Mouse (Mus musculus) midbrain, embryonic 16.5 days (tissue): ENCODE results near the gene Hsd17b14. TPM values are rescaled to one million over a fixed set of nuclear protein-coding genes. Genes with fewer than 3 reads are reported as not detected.

Experiments
- ATAC-seq: fragments of 200-750 bp; cut with Nextera tagmentation; 2 replicates; pipeline ENCODE4 v1.8.0; 2017; ENCODE audit warnings: moderate TSS enrichment
- H3K27ac ChIP-seq: fragments of 300-500 bp; sonication (generic); 2 replicates; pipeline ENCODE4 v1.5.1; 2014; ENCODE audit warnings: mild to moderate bottlenecking, low read length, mixed read lengths
- H3K27me3 ChIP-seq: fragments of 300-500 bp; sonication (generic); 2 replicates; pipeline ENCODE4 v1.6.1; 2014; ENCODE audit warnings: low read depth, low read length, mixed read lengths; ENCODE audit not compliant: control insufficient read depth, insufficient read depth
- H3K36me3 ChIP-seq: fragments of 300-500 bp; sonication (generic); 2 replicates; pipeline ENCODE4 v1.6.1; 2014; ENCODE audit warnings: mild to moderate bottlenecking, low read length, moderate library complexity, mixed read lengths; ENCODE audit not compliant: control insufficient read depth, insufficient read depth
- H3K4me1 ChIP-seq: fragments of 300-500 bp; sonication (generic); 2 replicates; pipeline ENCODE4 v1.6.1; 2014; ENCODE audit warnings: mild to moderate bottlenecking, low read length, mixed read lengths; ENCODE audit not compliant: control insufficient read depth, insufficient read depth
- H3K4me2 ChIP-seq: fragments of 300-500 bp; sonication (generic); 2 replicates; pipeline ENCODE4 v1.6.1; 2014; ENCODE audit warnings: mild to moderate bottlenecking, low read length, mixed read lengths
- H3K4me3 ChIP-seq: fragments of 300-500 bp; sonication (generic); 2 replicates; pipeline ENCODE4 v1.5.1; 2014; ENCODE audit warnings: low read depth, mild to moderate bottlenecking, low read length, moderate library complexity, mixed read lengths
- H3K9ac ChIP-seq: fragments of 300-500 bp; sonication (generic); 2 replicates; pipeline ENCODE4 v1.6.1; 2014; ENCODE audit warnings: low read depth, low read length, mixed read lengths
- H3K9me3 ChIP-seq: fragments of 300-500 bp; sonication (generic); replicated peaks from 2 replicates; pipeline ENCODE4 v1.6.1; 2014; ENCODE audit warnings: mild to moderate bottlenecking, low read length, mixed read lengths; ENCODE audit not compliant: control insufficient read depth, poor library complexity, severe bottlenecking
- WGBS: fragments of 180-500 bp; shearing (Covaris S2); extraction: QIAGEN DNeasy Blood & Tissue Kit; methylation state at CpG from one replicate; pipeline ENCODE4 v1.1.7; 2014; 5-methylcytosine and 5-hydroxymethylcytosine counted together
- polyA plus RNA-seq: library from polyadenylated mRNA; unstranded; fragments of >200 nt; fragmentation: Nextera tagmentation; extraction: Ambion mirVana; gene quantifications from 2 replicates; pipeline ENCODE4 v1.2.1, GENCODE M21; 2015

The Hsd17b14 gene
- polyA plus RNA-seq, 1 experiment from 2014 or later = 0.21 TPM

- no peak overlapping the region for H3K4me2 ChIP-seq
- H3K36me3 ChIP-seq = no peaks in the 10 kb centered on the region
Observed at GRCm38 (mm10) chr7:45590874-45591273, 36.2 kb downstream of the Hsd17b14 start.

GRCm38 (mm10) chr7:45591880-45592279 is 37.2 kb downstream of the Hsd17b14 start:
- Histone ChIP-seq H3K36me3 (no peaks in the 10 kb centered on the region), H3K27me3 (no peaks in the 10 kb centered on the region), H3K4me2 (no peak overlapping the region), H3K9me3 (no peaks in the 10 kb centered on the region), H3K4me3 (no peak overlapping the region), H3K9ac (no peak overlapping the region), H3K27ac (no peak overlapping the region), H3K4me1 (no peaks in the 10 kb centered on the region; the same call in 1 of the 2 replicates)
- 76% methylated on average over 7 of the region's 7 CpGs for WGBS
- ATAC-seq = no peak

More at GRCm38 (mm10) chr7:45590874-45591273, 36.2 kb downstream of the Hsd17b14 start:
- H3K9ac ChIP-seq = no peak overlapping the region
- ATAC-seq = no peak
- no peaks in the 10 kb centered on the region for H3K27me3 ChIP-seq
- H3K27ac ChIP-seq = no peak overlapping the region
- H3K9me3 ChIP-seq = no peaks in the 10 kb centered on the region
- no peaks in the 10 kb centered on the region; the same call in 1 of the 2 replicates for H3K4me1 ChIP-seq
- no peak overlapping the region for H3K4me3 ChIP-seq
- 56% methylated on average over 3 of the region's 3 CpGs for WGBS

DNA sequence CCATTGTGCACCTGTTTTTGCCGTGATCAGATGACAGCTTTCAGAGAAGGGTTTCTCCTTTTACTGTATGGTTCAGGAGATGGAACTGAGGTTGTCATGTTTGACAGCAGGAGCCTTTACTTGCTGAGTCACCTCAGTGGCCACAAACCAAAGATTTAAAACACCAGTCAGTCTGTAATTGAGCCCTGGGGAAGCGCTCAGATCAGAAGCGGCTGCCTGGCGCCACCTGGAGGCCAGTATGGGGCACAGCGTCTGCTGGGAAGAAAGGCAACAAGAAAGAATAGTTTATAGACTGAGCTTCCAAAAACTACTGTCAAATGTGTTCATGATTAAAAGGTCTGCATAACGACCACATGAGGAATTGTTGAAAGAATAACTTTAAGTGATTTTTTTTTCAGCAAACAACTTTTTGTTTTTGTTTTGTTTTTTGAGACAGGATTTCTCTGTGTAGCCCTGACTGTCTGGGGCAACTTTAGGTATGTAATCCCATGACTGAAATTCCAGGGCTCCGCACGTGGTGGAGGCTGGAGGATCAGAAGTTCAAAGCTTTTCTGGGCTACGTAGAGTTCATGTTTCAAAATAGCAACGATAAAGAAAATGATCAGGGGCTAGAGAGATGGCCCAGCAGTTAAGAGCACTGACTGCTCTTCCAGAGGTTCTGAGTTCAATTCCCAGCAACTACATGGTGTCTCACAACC is 38.6 kb downstream of the Hsd17b14 start:
- H3K27me3 ChIP-seq = no peaks in the 10 kb centered on the region
- H3K4me2 ChIP-seq = no peak overlapping the region
- no peak overlapping the region for H3K4me3 ChIP-seq
- no peak overlapping the region for H3K9ac ChIP-seq
- no peaks in the 10 kb centered on the region for H3K9me3 ChIP-seq
- 27% methylated on average over 10 of the region's 10 CpGs for WGBS
- ATAC-seq = no peak
- H3K36me3 ChIP-seq = no peaks in the 10 kb centered on the region
- no peak overlapping the region for H3K27ac ChIP-seq
- H3K4me1 ChIP-seq = no peaks in the 10 kb centered on the region; the same call in 1 of the 2 replicates

DNA sequence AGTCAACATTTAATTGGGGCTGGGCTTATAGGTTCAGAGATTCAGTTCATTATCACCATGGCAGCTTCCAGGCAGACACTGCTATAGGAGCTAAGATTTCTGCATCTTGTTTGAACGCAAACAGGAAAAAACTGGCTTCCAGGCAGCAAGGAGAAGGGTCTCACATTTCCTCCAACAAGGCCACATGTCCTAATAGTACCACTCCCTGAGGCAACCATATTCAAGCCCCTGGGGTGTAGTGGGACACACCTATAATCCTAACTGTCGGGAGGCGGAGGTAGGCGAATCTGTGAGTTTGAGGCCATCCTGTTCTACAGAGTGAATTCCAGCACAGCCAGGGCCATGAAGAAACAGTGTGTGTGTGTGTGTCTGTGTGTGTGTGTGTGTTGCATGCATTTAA is 40.5 kb downstream of the Hsd17b14 start:
- Histone ChIP-seq H3K36me3 (no peaks in the 10 kb centered on the region), H3K4me1 (no peaks in the 10 kb centered on the region), H3K9ac (no peak overlapping the region), H3K4me3 (no peak overlapping the region), H3K4me2 (no peak overlapping the region), H3K27ac (no peak overlapping the region), H3K9me3 (no peaks in the 10 kb centered on the region), H3K27me3 (no peaks in the 10 kb centered on the region)
- no peak for ATAC-seq
- 80% methylated on average over 4 of the region's 4 CpGs for WGBS

GRCm38 (mm10) chr7:45596107-45596506 is 41.4 kb downstream of the Hsd17b14 start:
- H3K9ac ChIP-seq = no peak overlapping the region
- 70% methylated on average over 1 of the region's 1 CpGs for WGBS
- H3K4me3 ChIP-seq = no peak overlapping the region
- no peak overlapping the region for H3K4me2 ChIP-seq
- no peak overlapping the region for H3K27ac ChIP-seq
- no peaks in the 10 kb centered on the region for H3K4me1 ChIP-seq
- no peak for ATAC-seq
- no peaks in the 10 kb centered on the region for H3K9me3 ChIP-seq
- no peaks in the 10 kb centered on the region for H3K27me3 ChIP-seq
- H3K36me3 ChIP-seq = no peaks in the 10 kb centered on the region

DNA sequence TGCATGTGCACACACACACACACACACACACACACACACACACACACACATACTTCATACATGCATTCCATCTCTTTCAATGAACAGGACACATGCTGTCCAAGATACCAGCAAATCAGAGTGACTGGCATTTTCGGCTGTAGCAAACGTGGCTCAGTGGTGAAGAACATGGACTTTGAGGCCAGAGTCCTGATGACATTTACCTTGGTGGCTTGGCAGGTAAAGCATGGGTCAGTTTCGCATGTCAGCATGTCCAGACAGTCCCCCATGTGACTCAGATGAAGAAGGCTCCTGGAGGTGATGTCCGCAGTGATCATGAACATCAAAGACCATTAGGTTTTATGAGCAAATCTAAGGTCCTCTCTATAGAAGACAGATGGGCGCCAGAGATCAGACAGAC is 42.3 kb downstream of the Hsd17b14 start:
- no peak for ATAC-seq
- Histone ChIP-seq H3K27me3 (no peaks in the 10 kb centered on the region), H3K4me3 (no peak overlapping the region), H3K4me2 (no peak overlapping the region), H3K9me3 (no peaks in the 10 kb centered on the region), H3K27ac (no peak overlapping the region), H3K9ac (no peak overlapping the region), H3K36me3 (no peaks in the 10 kb centered on the region), H3K4me1 (no peaks in the 10 kb centered on the region)
- WGBS = 91% methylated on average over 5 of the region's 5 CpGs

- no peak overlapping the region for H3K27ac ChIP-seq
- no peak overlapping the region for H3K4me2 ChIP-seq
- no peaks in the 10 kb centered on the region for H3K36me3 ChIP-seq
- no peaks in the 10 kb centered on the region for H3K27me3 ChIP-seq
- no peaks in the 10 kb centered on the region for H3K9me3 ChIP-seq
- H3K4me3 ChIP-seq = no peak overlapping the region
- H3K4me1 ChIP-seq = no peaks in the 10 kb centered on the region
- no peak overlapping the region for H3K9ac ChIP-seq
- no peak for ATAC-seq
- WGBS = 90% methylated on average over 6 of the region's 6 CpGs
Observed at GRCm38 (mm10) chr7:45597527-45597926, 42.8 kb downstream of the Hsd17b14 start.

DNA sequence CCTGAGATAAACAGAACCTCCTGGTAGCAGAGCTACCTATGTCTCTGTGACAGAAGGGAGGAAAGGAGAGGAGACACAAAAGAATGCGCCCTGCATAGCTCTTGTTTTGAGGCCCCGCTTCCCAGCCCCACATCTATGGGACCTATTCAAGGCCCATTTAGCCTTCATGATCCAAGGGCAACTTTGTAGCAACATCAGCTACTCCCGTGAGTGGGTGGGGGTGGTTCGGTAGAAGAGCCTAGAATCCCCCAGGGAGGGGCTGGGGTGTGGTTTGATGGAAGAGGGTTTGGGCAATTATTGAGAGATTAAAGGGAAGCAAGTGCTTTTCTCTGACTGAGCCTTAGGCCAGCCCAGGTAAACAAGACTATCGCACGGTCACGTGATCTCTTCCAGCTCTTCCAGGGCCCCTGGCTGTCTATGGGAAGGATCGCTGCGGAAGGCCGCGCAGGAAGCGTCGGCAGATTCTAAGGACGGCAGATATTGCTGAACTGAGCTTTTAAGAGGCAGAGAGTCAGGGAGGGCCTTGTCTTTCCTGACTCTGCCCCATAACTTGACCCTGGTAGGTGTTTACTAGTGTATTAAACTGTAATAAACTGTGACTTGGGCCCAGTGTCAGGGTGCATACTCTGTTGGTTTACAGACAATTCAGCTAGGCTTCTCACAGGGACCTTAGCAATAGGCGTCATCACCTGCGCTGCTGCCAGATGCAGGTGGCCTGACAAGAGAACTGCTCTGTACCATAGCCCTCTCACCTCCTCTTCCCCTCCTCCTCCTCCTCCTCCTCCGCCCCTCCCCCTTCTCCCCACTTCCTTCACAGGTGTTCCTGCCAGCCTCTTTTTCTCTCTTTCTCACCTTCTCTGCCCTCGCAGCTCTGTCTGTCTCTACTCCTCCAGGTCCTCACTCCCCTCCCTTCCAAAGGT is 44.5 kb downstream of the Hsd17b14 start:
- no peaks in the 10 kb centered on the region for H3K4me1 ChIP-seq
- no peak for ATAC-seq
- H3K9me3 ChIP-seq = no peaks in the 10 kb centered on the region
- no peak overlapping the region for H3K4me3 ChIP-seq
- H3K27ac ChIP-seq = no peak overlapping the region
- no peaks in the 10 kb centered on the region for H3K27me3 ChIP-seq
- 48% methylated on average over 18 of the region's 18 CpGs for WGBS
- H3K4me2 ChIP-seq = no peak overlapping the region
- H3K9ac ChIP-seq = no peak overlapping the region
- H3K36me3 ChIP-seq = no peaks in the 10 kb centered on the region

- 83% methylated on average over 9 of the region's 9 CpGs for WGBS
- Histone ChIP-seq H3K4me2 (no peak overlapping the region), H3K9me3 (no peaks in the 10 kb centered on the region)
Observed at GRCm38 (mm10) chr7:45605704-45606289, 51.1 kb downstream of the Hsd17b14 start.

More at GRCm38 (mm10) chr7:45605704-45606289, 51.1 kb downstream of the Hsd17b14 start:
- H3K9ac ChIP-seq = no peak overlapping the region
- H3K4me3 ChIP-seq = no peak overlapping the region
- H3K36me3 ChIP-seq = no peaks in the 10 kb centered on the region
- ATAC-seq = no peak
- no peaks in the 10 kb centered on the region for H3K4me1 ChIP-seq
- no peaks in the 10 kb centered on the region for H3K27me3 ChIP-seq
- no peak overlapping the region for H3K27ac ChIP-seq
